Mouse (Mus musculus) liver, adult 2 months (tissue): ENCODE measurements around the gene Ltbp4.

Source experiments
- CTCF ChIP-seq: fragments of 200-500 bp; IDR thresholded peaks from 2 replicates; pipeline ENCODE4 v1.5.1; 2011; ENCODE audit warnings: low read depth, low read length, control low read depth
- POLR2A ChIP-seq: fragments of 200-500 bp; IDR thresholded peaks from 2 replicates; pipeline ENCODE4 v1.6.1; 2011; ENCODE audit warnings: low read length, control low read depth; ENCODE audit not compliant: insufficient read depth; ENCODE audit errors: extremely low read depth

DNA sequence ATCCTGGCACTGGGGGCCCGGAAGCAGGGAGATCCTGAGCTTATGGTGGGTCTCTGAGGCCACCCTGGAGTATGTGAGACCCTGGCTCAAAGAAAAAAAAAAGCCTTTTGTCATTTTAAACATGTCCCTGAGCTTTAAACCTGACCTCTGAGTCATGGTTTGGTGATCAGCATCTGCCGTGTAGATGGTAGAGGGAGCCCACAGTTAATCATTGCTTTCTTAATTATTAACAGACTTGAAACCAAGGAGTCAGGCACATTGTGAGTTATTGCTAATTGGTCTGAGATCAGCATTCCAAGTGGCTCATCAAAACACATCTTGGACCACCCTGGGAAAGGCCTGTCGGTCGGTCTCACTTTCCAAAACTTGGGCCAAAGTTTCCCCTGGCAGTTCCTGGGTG, 55.3 kb downstream of the Ltbp4 start:
- no peak for TF ChIP-seq CTCF
- TF ChIP-seq POLR2A, result no peak
